Mouse (Mus musculus) regulatory T cell (primary cell): ENCODE data around the gene Grwd1.

ENCODE experiments used
- in situ Hi-C: fragments of 300-600 bp; cut with MboI, MseI; formaldehyde crosslinking; loops from one replicate; pipeline ENCODE4 v1.15.1; 2025; ENCODE audit warnings: high pct_unique_total_duplicates

Grwd1 gene

GRCm38 (mm10) chr7:45800546-45801204 lies 30.1 kb downstream of the Grwd1 start:
- in situ Hi-C loops, result no loop called here

- in situ Hi-C loops, result no loop called here
These were observed 30.7 kb downstream of the Grwd1 start for GRCm38 (mm10) chr7:45800001-45800400.

- in situ Hi-C loops, result no loop called here
These were observed 31.8 kb downstream of the Grwd1 start for GRCm38 (mm10) chr7:45798931-45799330.

- in situ Hi-C loops, result no loop called here
These were observed 32.3 kb downstream of the Grwd1 start for GRCm38 (mm10) chr7:45798511-45798836.

GRCm38 (mm10) chr7:45797661-45798510 lies 32.9 kb downstream of the Grwd1 start:
- in situ Hi-C loops, result no loop called here

GRCm38 (mm10) chr7:45796950-45797349 lies 33.8 kb downstream of the Grwd1 start:
- in situ Hi-C loops, result no loop called here

- in situ Hi-C loops, result no loop called here
These were observed 35.8 kb downstream of the Grwd1 start for GRCm38 (mm10) chr7:45794971-45795370.

GRCm38 (mm10) chr7:45793969-45794585 lies 36.7 kb downstream of the Grwd1 start:
- in situ Hi-C loops, result no loop called here

GRCm38 (mm10) chr7:45793240-45793639 lies 37.5 kb downstream of the Grwd1 start:
- in situ Hi-C loops, result no loop called here

- in situ Hi-C loops, result no loop called here
These were observed 38.8 kb downstream of the Grwd1 start for GRCm38 (mm10) chr7:45791756-45792490.

GRCm38 (mm10) chr7:45790721-45791120 lies 40.0 kb downstream of the Grwd1 start:
- in situ Hi-C loops, result no loop called here

GRCm38 (mm10) chr7:45787642-45788041 lies 43.1 kb downstream of the Grwd1 start:
- in situ Hi-C loops, result no loop called here

GRCm38 (mm10) chr7:45786661-45787413 lies 43.9 kb downstream of the Grwd1 start:
- in situ Hi-C loops, result no loop called here

GRCm38 (mm10) chr7:45786136-45786578 lies 44.6 kb downstream of the Grwd1 start:
- in situ Hi-C loops, result no loop called here

GRCm38 (mm10) chr7:45785388-45786135 lies 45.2 kb downstream of the Grwd1 start:
- in situ Hi-C loops, result no loop called here

GRCm38 (mm10) chr7:45784524-45785372 lies 46.0 kb downstream of the Grwd1 start, which contains the start of gene Sult2b1:
TSS of gene Sult2b1 (minus strand) at chr7:45784669.
- in situ Hi-C loops, result no loop called here

- in situ Hi-C loops, result no loop called here
These were observed 47.1 kb downstream of the Grwd1 start, which contains the start of gene Lmtk3 for GRCm38 (mm10) chr7:45783511-45784091. TSS of gene Lmtk3 (plus strand) at chr7:45783738.

- in situ Hi-C loops, result no loop called here
These were observed 48.5 kb downstream of the Grwd1 start for GRCm38 (mm10) chr7:45782271-45782670.

GRCm38 (mm10) chr7:45779081-45779641 lies 51.6 kb downstream of the Grwd1 start:
- in situ Hi-C loops, result no loop called here
